Mouse (Mus musculus): ENCODE results near the gene Ywhah. TPM values are rescaled to one million over a fixed set of nuclear protein-coding genes. Genes with fewer than 3 reads are reported as not detected.
"Not testable (repeated sequence)": the region's sequence is repeated elsewhere in the genome, so short reads cannot be mapped to it uniquely, and the experiment has no call there.

The Ywhah gene
- total RNA-seq, 1 experiment from 2014 or later, result 186 TPM

DNA sequence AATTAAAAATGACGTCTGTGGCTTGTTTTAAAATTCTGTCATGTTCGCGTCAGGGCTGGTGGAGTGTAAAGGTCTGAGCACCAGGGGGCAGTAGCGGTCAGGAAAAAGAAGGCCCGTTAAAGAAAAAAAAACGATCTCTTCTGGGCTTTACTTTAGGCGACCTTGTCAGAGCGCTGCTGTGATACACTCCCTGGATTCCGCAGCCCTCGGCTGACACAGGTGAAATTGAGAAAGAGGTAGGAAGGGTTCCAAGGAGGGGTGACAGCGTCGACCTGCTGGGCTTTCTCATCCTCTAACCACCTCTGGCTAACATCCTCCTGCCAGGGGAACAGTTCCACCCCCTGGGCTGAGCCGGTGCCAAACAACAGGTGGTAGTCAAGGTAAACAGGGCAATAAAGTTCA, 20.9 kb downstream of the Ywhah start:
- ATAC-seq (replicated peaks; ENCODE audit: insufficient number of reproducible peaks, low FRiP score, low TSS enrichment, poor library complexity, severe bottlenecking), result peak; percentile 56; the same call in 1 of the 2 replicates

GRCm38 (mm10) chr5:33040735-33041134, 22.1 kb downstream of the Ywhah start:
- not testable (repeated sequence) for ATAC-seq (replicated peaks; ENCODE audit: insufficient number of reproducible peaks, low FRiP score, low TSS enrichment, poor library complexity, severe bottlenecking)

- no peak for ATAC-seq (replicated peaks; ENCODE audit: insufficient number of reproducible peaks, low FRiP score, low TSS enrichment, poor library complexity, severe bottlenecking)
These were observed 24.8 kb downstream of the Ywhah start for GRCm38 (mm10) chr5:33043397-33043796.

- ATAC-seq (replicated peaks; ENCODE audit: insufficient number of reproducible peaks, low FRiP score, low TSS enrichment, poor library complexity, severe bottlenecking), result no peak
These were observed 26.2 kb downstream of the Ywhah start for GRCm38 (mm10) chr5:33044636-33045315.

GRCm38 (mm10) chr5:33045316-33045705, 26.7 kb downstream of the Ywhah start:
- ATAC-seq (replicated peaks; ENCODE audit: insufficient number of reproducible peaks, low FRiP score, low TSS enrichment, poor library complexity, severe bottlenecking), result no peak

DNA sequence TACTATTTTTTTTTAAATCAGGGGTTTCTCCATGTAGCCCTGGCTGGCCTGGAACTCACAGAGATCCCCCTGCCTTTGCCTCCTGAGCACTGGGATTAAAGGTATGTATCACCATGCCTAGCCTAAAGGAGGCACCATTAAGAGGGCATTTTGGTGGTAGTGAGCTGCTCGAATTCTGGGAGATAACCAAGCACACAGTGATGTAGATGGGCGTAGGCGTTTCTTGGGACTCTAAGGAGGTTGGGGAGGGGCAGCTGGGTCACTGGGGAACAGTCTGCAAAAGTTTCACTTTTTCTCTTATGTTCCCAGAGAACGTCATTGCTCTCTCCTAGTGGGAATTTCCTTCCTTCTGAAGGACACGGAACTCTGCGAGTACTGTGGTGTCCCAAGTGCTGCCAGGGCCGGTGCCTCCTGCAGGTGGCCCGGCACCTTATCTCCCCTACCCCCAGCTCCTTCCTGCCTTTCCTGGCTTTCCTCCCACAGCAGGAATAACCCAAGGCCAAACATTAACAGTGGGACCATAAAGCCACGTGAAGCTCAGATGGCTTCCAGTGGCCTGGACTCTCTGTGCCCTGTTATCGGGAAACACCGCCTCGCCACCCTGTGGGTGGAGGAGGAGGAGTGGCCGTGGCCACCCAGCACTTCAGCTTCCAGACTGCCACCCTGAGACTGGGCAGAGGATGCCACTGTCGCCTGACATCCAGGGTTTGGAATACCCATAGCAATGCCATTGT, 34.4 kb downstream of the Ywhah start:
- no peak for ATAC-seq (replicated peaks; ENCODE audit: insufficient number of reproducible peaks, low FRiP score, low TSS enrichment, poor library complexity, severe bottlenecking)

DNA sequence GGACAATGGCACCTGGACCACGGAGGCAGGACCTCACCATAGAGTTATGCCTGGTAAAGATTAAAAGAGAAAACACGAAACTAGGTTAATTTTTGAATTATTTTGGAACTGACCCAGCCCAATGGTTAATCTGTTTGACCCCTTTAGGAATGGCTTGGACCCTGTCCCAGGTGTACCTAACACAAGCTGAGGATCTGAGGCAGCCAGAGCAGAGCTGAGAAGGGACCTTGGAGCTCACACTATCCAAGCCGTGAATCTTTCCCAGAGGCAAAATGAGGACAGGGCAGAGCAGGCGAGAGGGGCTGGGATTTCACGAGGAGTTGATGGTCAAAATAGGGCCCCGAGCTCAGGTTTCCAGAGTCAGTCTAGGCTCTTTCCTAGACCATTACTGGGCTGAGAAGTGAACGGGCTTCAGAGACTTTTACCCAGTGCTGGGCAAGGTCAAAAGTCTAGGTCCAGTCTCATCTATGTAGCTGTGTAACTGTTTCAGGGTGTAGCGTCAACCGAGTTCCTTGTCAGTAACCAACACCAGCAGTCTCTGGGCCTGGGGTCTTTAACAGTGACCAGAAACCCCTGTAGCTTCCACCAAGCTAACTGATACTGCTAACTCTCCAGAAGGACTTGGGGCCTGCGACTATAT, 37.6 kb downstream of the Ywhah start:
- no peak for ATAC-seq (replicated peaks; ENCODE audit: insufficient number of reproducible peaks, low FRiP score, low TSS enrichment, poor library complexity, severe bottlenecking)

DNA sequence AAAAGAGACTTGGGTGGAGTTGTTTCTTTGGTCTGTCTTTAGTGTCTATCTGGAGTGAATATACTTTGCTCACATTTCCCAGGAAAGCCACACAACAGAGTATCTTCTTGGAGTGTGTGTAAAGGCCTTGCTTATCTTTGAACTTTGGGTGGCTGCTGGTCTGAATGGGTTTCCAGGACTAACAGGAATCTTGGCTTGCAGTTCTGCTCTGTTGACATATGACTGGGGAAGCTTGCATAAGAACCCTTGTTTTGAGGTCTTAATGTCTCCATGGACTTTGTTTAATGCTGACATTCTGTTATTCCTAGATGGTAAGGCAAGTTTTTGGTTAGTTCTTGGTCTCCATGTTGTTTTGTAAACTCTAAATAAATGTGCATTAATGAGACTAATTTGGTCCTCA, 51.5 kb downstream of the Ywhah start:
- no peak for ATAC-seq (replicated peaks; ENCODE audit: insufficient number of reproducible peaks, low FRiP score, low TSS enrichment, poor library complexity, severe bottlenecking)

GRCm38 (mm10) chr5:33076490-33077191, 58.0 kb downstream of the Ywhah start:
- ATAC-seq (replicated peaks; ENCODE audit: insufficient number of reproducible peaks, low FRiP score, low TSS enrichment, poor library complexity, severe bottlenecking), result no peak

Other genes with a start within 250 kb of the Ywhah start
- gene Pisd, start 233.2 kb upstream of the Ywhah start, total RNA-seq (2017), result 60.8 to 66.8 TPM (median 63.1 TPM) in 3 replicates
- gene Gm20671, start 191.7 kb upstream of the Ywhah start, total RNA-seq (2017), result 1.3 to 6.0 TPM in 2 of 3 replicates, not detected in the other
- gene Prr14l, start 164.6 kb upstream of the Ywhah start, total RNA-seq (2017), result 22.1 to 49.8 TPM (median 23.9 TPM) in 3 replicates
- 18.7 to 49.2 TPM (median 47.3 TPM) in 3 replicates for gene Depdc5, start 155.1 kb upstream of the Ywhah start, total RNA-seq (2017)
- not detected in 3 replicates for gene Slc5a1, start 85.4 kb downstream of the Ywhah start, total RNA-seq (2017)
- not detected in 3 replicates for gene Spon2, start 199.6 kb downstream of the Ywhah start, total RNA-seq (2017)

Measured in monocyte, adult 5-6 weeks (primary cell).